Mouse (Mus musculus) right cerebral cortex, adult 2 months (tissue): Measurements from ENCODE around the gene Prss1.
"Not testable (repeated sequence)": the region's sequence is repeated elsewhere in the genome, so short reads cannot be mapped to it uniquely, and the experiment has no call there.

ENCODE experiments used
- DNase-seq, 2 experiments: peaks; one replicate each; pipeline ENCODE4 v3.0.0; 2021 to 2022; ENCODE audit warnings: low spot score in 2 of 2

The Prss1 gene

DNA sequence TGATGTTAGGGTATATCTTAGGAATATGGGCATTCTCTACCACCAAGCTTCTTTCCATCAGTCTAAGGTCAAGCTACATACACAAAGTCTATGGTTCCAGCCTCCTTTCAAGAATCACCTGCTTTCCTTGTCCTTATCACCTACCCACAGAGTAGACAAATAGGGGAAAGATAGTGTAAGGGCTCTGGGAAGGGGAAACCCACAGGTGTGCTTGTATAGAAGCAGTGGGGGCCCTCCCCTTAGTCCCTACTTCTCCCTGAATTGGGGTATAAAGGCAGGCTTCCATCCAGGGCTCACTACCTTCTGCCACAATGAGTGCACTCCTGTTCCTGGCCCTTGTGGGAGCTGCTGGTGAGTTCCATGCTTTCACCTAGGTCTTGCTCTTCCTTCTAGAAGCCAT lies at the start of gene Prss1:
Gene Prss1, plus strand, starts transcription at position 301 of the 400 bp plus-strand sequence.
- not testable (repeated sequence) for DNase-seq

- DNase-seq, result not testable (repeated sequence)
These were observed 16.5 kb upstream of the Prss1 start for GRCm38 (mm10) chr6:41442261-41442660.

DNA sequence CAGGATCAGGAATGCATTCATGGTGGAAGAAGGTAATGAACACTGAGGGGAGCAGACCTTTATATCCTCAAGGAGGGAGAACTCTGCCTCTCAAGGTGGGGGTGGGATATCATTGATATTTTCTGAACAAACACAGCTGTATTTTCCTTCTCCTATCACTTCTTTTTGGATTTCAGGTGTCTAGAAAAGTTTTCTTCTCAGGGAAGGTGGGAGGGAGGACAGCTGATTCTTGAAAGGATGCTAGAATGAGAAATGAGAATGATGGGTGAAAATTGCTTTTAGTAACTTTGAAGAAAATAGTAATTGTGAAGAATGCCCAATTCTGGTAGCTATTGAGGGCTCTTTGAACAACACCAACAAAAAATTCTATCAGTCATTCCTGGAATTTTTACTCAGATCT lies 12.7 kb upstream of the Prss1 start, which contains the start of gene Gm10334:
Gene Gm10334, minus strand, starts transcription at position 101 of the 400 bp plus-strand sequence.
- not testable (repeated sequence) for DNase-seq

DNA sequence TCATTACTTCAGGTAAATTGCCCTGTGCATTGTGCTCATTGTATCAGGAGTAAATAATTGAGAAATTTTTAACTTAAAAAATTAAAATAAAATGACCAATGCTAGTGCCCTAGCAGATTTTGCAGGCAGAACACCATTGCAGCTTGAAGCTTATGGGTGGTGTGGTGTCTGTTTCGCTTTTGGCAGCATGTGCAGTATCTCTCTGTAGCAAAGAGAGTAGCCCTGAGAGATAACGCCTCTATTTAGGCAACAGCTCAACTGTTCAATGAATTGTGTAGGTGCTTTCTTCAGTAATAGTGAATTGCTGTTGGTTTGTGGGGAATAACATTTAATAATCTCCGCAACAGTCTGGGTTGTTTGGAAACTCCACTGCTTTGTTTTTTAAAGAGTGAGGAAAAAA lies 40.6 kb downstream of the Prss1 start:
- DNase-seq, result no peak

DNA sequence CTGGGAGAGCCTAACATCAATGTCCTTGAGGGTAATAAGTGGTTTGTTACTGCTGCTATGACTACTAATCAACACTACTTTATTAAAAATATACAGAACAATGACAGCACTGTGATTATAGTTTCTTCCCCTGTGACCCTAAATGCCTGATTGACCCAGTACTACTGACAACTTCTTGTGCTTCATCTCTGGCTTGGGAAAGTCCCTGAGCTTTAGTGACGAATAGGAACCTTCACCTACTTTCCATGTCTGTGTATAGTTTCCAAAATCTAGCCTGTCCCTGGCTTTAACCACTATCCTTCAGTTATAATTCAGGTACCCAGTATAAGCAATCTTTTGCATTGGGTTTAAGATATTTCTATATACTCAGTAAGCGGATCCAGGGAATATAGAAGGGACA lies 46.2 kb downstream of the Prss1 start:
- DNase-seq, result no peak

- DNase-seq, result no peak
These were observed 46.6 kb downstream of the Prss1 start for GRCm38 (mm10) chr6:41505323-41505722.
